Mouse (Mus musculus) forebrain, embryonic 16.5 days (tissue): ENCODE results near the gene Lce3d. TPM values are rescaled to one million over a fixed set of nuclear protein-coding genes. Genes with fewer than 3 reads are reported as not detected.

Experiments used
- ATAC-seq: fragments of 200-750 bp; cut with Nextera tagmentation; 2 replicates; pipeline ENCODE4 v1.8.0; 2017; ENCODE audit warnings: mild to moderate bottlenecking, moderate library complexity
- H3K27ac ChIP-seq: fragments of 300-500 bp; sonication (generic); 2 replicates; pipeline ENCODE4 v1.5.1; 2014; ENCODE audit warnings: low read length, control low read depth
- H3K27me3 ChIP-seq: fragments of 300-500 bp; sonication (generic); replicated peaks from 2 replicates; pipeline ENCODE4 v1.6.1; 2014; ENCODE audit warnings: low read length; ENCODE audit not compliant: control insufficient read depth, insufficient read depth
- H3K36me3 ChIP-seq: fragments of 300-500 bp; sonication (generic); 2 replicates; pipeline ENCODE4 v1.6.1; 2014; ENCODE audit not compliant: control insufficient read depth, insufficient read depth
- H3K4me1 ChIP-seq: fragments of 300-500 bp; sonication (generic); replicated peaks from 2 replicates; pipeline ENCODE4 v1.6.1; 2014; ENCODE audit warnings: low read length; ENCODE audit not compliant: control insufficient read depth, insufficient read depth
- H3K4me2 ChIP-seq: fragments of 300-500 bp; sonication (generic); 2 replicates; pipeline ENCODE4 v1.6.1; 2014; ENCODE audit warnings: mild to moderate bottlenecking, low read length, control low read depth
- H3K4me3 ChIP-seq: fragments of 300-500 bp; sonication (generic); replicated peaks from 2 replicates; pipeline ENCODE4 v1.5.1; 2014; ENCODE audit warnings: mild to moderate bottlenecking, low read length, control low read depth
- H3K9ac ChIP-seq: fragments of 300-500 bp; sonication (generic); replicated peaks from 2 replicates; pipeline ENCODE4 v1.6.1; 2014; ENCODE audit warnings: low read depth, low read length, control low read depth
- H3K9me3 ChIP-seq: fragments of 300-500 bp; sonication (generic); 2 replicates; pipeline ENCODE4 v1.6.1; 2016; ENCODE audit warnings: low read length; ENCODE audit not compliant: control insufficient read depth
- WGBS: fragments of 180-500 bp; shearing (Covaris S2); extraction: QIAGEN DNeasy Blood & Tissue Kit; methylation state at CpG from one replicate; pipeline ENCODE4 v1.1.7; 2014; 5-methylcytosine and 5-hydroxymethylcytosine counted together
- polyA plus RNA-seq: library from polyadenylated mRNA; unstranded; fragments of >200 nt; fragmentation: Nextera tagmentation; extraction: Ambion mirVana; gene quantifications from 2 replicates; pipeline ENCODE4 v1.2.1, GENCODE M21; 2015

Lce3d gene
- polyA plus RNA-seq, 1 experiment from 2014 or later: not detected

GRCm38 (mm10) chr3:93000621-93001020 is 43.4 kb downstream of the Lce3d start:
- no peaks in the 10 kb centered on the region for H3K36me3 ChIP-seq
- no peaks in the 10 kb centered on the region for H3K4me1 ChIP-seq
- WGBS: 91% methylated on average over 3 of the region's 3 CpGs
- no peaks in the 10 kb centered on the region for H3K27me3 ChIP-seq
- H3K4me3 ChIP-seq: no peak overlapping the region
- no peak for ATAC-seq
- H3K9ac ChIP-seq: no peak overlapping the region
- no peak overlapping the region for H3K4me2 ChIP-seq
- H3K9me3 ChIP-seq: no peaks in the 10 kb centered on the region
- no peak overlapping the region for H3K27ac ChIP-seq

- peak; percentile 70 for ATAC-seq
Measured at GRCm38 (mm10) chr3:93002843-93003242, 45.7 kb downstream of the Lce3d start.

More at GRCm38 (mm10) chr3:93002843-93003242, 45.7 kb downstream of the Lce3d start:
- Histone ChIP-seq H3K27me3 (no peaks in the 10 kb centered on the region), H3K4me1 (no peaks in the 10 kb centered on the region), H3K27ac (no peak overlapping the region), H3K9ac (no peak overlapping the region), H3K4me2 (no peak overlapping the region), H3K36me3 (no peaks in the 10 kb centered on the region), H3K9me3 (no peaks in the 10 kb centered on the region), H3K4me3 (no peak overlapping the region)
- WGBS: 29% methylated on average over 4 of the region's 4 CpGs

Other genes starting within 250 kb of the Lce3d start
- gene Lce1e, start 248.3 kb upstream of the Lce3d start, polyA plus RNA-seq: not detected in 2 replicates
- not detected in 2 replicates for gene Lce1f, start 237.0 kb upstream of the Lce3d start, polyA plus RNA-seq
- gene Gm38119, start 218.3 kb upstream of the Lce3d start, polyA plus RNA-seq: not detected in 2 replicates
- gene Lce1g, start 205.1 kb upstream of the Lce3d start, polyA plus RNA-seq: not detected in 2 replicates
- not detected in 2 replicates for gene Lce1h, start 192.3 kb upstream of the Lce3d start, polyA plus RNA-seq
- not detected in 2 replicates for gene Lce1i, start 178.5 kb upstream of the Lce3d start, polyA plus RNA-seq
- gene Lce1j, start 166.9 kb upstream of the Lce3d start, polyA plus RNA-seq: not detected in 2 replicates
- gene Lce1k, start 149.5 kb upstream of the Lce3d start, polyA plus RNA-seq: not detected in 2 replicates
- not detected in 2 replicates for gene Kprp, start 130.1 kb upstream of the Lce3d start, polyA plus RNA-seq
- not detected in 2 replicates for gene Lce1l, start 106.1 kb upstream of the Lce3d start, polyA plus RNA-seq
- gene 2310050C09Rik, start 87.2 kb upstream of the Lce3d start, polyA plus RNA-seq: not detected in 2 replicates
- not detected in 2 replicates for gene Lce3a, start 31.2 kb upstream of the Lce3d start, polyA plus RNA-seq
- not detected in 2 replicates for gene Lce3b, start 24.4 kb upstream of the Lce3d start, polyA plus RNA-seq
- gene Lce3c, start 12.9 kb upstream of the Lce3d start, polyA plus RNA-seq: not detected in 2 replicates
- gene Lce3e, start 9.7 kb downstream of the Lce3d start, polyA plus RNA-seq: not detected in 2 replicates
- not detected in 2 replicates for gene Lce3f, start 34.8 kb downstream of the Lce3d start, polyA plus RNA-seq
- not detected in 2 replicates for gene Crct1, start 58.3 kb downstream of the Lce3d start, polyA plus RNA-seq
- gene Lce1m, start 61.7 kb downstream of the Lce3d start, polyA plus RNA-seq: not detected in 2 replicates
- not detected in 2 replicates for gene Gm4858, start 111.4 kb downstream of the Lce3d start, polyA plus RNA-seq
- not detected in 2 replicates for gene Crnn, start 187.4 kb downstream of the Lce3d start, polyA plus RNA-seq
- gene Flg2, start 239.9 kb downstream of the Lce3d start, polyA plus RNA-seq: not detected in 2 replicates